Mouse (Mus musculus): ENCODE data around the gene Fbxl19.

DNA sequence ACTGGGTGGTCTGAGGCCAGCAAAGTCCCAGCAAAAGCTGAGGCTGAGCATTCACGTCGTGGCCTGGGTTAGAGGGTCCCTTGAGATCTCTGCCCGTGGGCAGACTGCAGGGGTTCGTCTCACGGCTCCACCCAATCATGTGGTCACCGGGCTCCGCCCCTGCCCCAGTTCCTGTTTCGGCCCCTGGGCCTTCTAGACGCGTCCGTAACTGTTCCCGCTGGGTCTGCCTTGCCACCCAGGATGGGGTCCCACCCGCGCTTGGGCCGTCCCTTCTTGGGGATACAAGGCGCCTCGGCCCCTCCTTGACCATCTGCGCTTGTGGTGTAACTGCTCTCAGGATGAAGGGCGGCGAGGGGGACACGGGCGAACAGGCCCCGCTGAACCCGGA is 25.3 kb downstream of the Fbxl19 start, which contains the start of gene Orai3:
- TF ChIP-seq POLR2A (IDR thresholded peaks at IDR 0.05; ENCODE audit: borderline replicate concordance, extremely low read depth, insufficient read depth, insufficient read length, poor library complexity, severe bottlenecking): no peak
- no peak for TF ChIP-seq CTCF (IDR thresholded peaks at IDR 0.05; ENCODE audit: borderline replicate concordance, extremely low read depth, insufficient read depth, insufficient read length)
